Mouse (Mus musculus) heart, postnatal 0 days (tissue): ENCODE measurements around the gene Hist1h2ad. TPM values are rescaled to one million over a fixed set of nuclear protein-coding genes. Genes with fewer than 3 reads are reported as not detected.
A peak's percentile ranks its signal among the peaks of the same experiment; 100 is the strongest.

Experiments used
- ATAC-seq: fragments of 200-750 bp; cut with Nextera tagmentation; 2 replicates; pipeline ENCODE4 v1.8.0; 2017; ENCODE audit warnings: low read depth, moderate number of reproducible peaks, moderate library complexity; ENCODE audit not compliant: insufficient read depth
- DNase-seq: peaks from one replicate; pipeline ENCODE4 v3.0.0-alpha.2; 2016; ENCODE audit warnings: low spot score
- H3K27ac ChIP-seq: fragments of 300-500 bp; sonication (generic); 2 replicates; pipeline ENCODE4 v1.5.1; 2014; ENCODE audit warnings: low read depth, mild to moderate bottlenecking
- H3K27me3 ChIP-seq: fragments of 300-500 bp; sonication (generic); 2 replicates; pipeline ENCODE4 v1.6.1; 2014; ENCODE audit warnings: low read length, mixed read lengths; ENCODE audit not compliant: control insufficient read depth, insufficient read depth
- H3K36me3 ChIP-seq: fragments of 300-500 bp; sonication (generic); replicated peaks from 2 replicates; pipeline ENCODE4 v1.6.1; 2014; ENCODE audit warnings: low read length, mixed read lengths; ENCODE audit not compliant: control insufficient read depth, insufficient read depth
- H3K4me1 ChIP-seq: fragments of 300-500 bp; sonication (generic); 2 replicates; pipeline ENCODE4 v1.6.1; 2014; ENCODE audit warnings: antibody characterized with exemption; ENCODE audit not compliant: control insufficient read depth, insufficient read depth
- H3K4me2 ChIP-seq: fragments of 300-500 bp; sonication (generic); 2 replicates; pipeline ENCODE4 v1.6.1; 2014; ENCODE audit warnings: low read depth, mild to moderate bottlenecking, low read length, moderate library complexity
- H3K4me3 ChIP-seq: fragments of 300-500 bp; sonication (generic); 2 replicates; pipeline ENCODE4 v1.5.1; 2014; ENCODE audit warnings: low read depth, low read length
- H3K9ac ChIP-seq: fragments of 300-500 bp; sonication (generic); replicated peaks from 2 replicates; pipeline ENCODE4 v1.6.1; 2014; ENCODE audit warnings: low read depth, low read length, mixed read lengths
- H3K9me3 ChIP-seq: fragments of 300-500 bp; sonication (generic); replicated peaks from 2 replicates; pipeline ENCODE4 v1.6.1; 2016; ENCODE audit warnings: low read length; ENCODE audit not compliant: control insufficient read depth
- CTCF ChIP-seq: IDR thresholded peaks from 2 replicates; pipeline ENCODE4 v1.5.1; 2016; ENCODE audit warnings: antibody characterized with exemption, control low read depth, low read depth
- EP300 ChIP-seq: IDR thresholded peaks from 2 replicates; pipeline ENCODE4 v1.6.1; 2016; ENCODE audit warnings: antibody characterized with exemption, low read depth
- WGBS: fragments of 180-500 bp; shearing (Covaris S2); extraction: QIAGEN DNeasy Blood & Tissue Kit; methylation state at CpG from one replicate; pipeline ENCODE4 v1.1.7; 2014; 5-methylcytosine and 5-hydroxymethylcytosine counted together
- polyA plus RNA-seq: library from polyadenylated mRNA; unstranded; fragments of >200 nt; fragmentation: Nextera tagmentation; extraction: Ambion mirVana; gene quantifications from 2 replicates; pipeline ENCODE4 v1.2.1, GENCODE M21; 2015
- total RNA-seq: library from RNA; depleted of rRNA; stranded (reverse); fragments of >200 nt; gene quantifications from 2 replicates; pipeline ENCODE4 v1.2.3, GENCODE M21; 2014; ENCODE audit warnings: low replicate concordance

The Hist1h2ad gene
- total and polyA plus RNA-seq, 2 experiments from 2014 or later, result 0.27 to 568 TPM

- H3K4me2 ChIP-seq, result peak within 1 kb of the TSS; percentile 57
- peak within 1 kb of the TSS; percentile 63 for H3K27ac ChIP-seq
- no peaks in the 10 kb centered on the region for H3K9me3 ChIP-seq
- ATAC-seq, result peak; percentile 84
- no peak for TF ChIP-seq CTCF
- TF ChIP-seq EP300, result peak; percentile 96
- no peaks in the 10 kb centered on the region for H3K36me3 ChIP-seq
- H3K4me1 ChIP-seq, result peaks cover 22% of the 10 kb centered on the region; the same call in 1 of the 2 replicates
- peak; percentile 94 for DNase-seq
- H3K9ac ChIP-seq, result peak within 1 kb of the TSS; percentile 32; the same call in 1 of the 2 replicates
- peak within 1 kb of the TSS; percentile 35 for H3K4me3 ChIP-seq
- under 1% methylated on average over 43 of the region's 43 CpGs for WGBS
- no peaks in the 10 kb centered on the region for H3K27me3 ChIP-seq
These were observed 7.4 kb downstream of the Hist1h2ad start, which contains the start of gene Hist1h4d for GRCm38 (mm10) chr13:23581408-23582218. TSS of gene Hist1h4d (plus strand) at chr13:23581598.

GRCm38 (mm10) chr13:23582219-23583056 is 8.3 kb downstream of the Hist1h2ad start:
- ATAC-seq (no peak), DNase-seq (no peak)
- peak overlapping the region; percentile 35 for H3K4me3 ChIP-seq
- H3K4me2 ChIP-seq, result peak overlapping the region; percentile 57
- no peaks in the 10 kb centered on the region for H3K36me3 ChIP-seq
- no peaks in the 10 kb centered on the region for H3K27me3 ChIP-seq
- H3K9me3 ChIP-seq, result no peaks in the 10 kb centered on the region
- peaks cover 24% of the 10 kb centered on the region; the same call in 1 of the 2 replicates for H3K4me1 ChIP-seq
- TF ChIP-seq EP300 (no peak), CTCF (no peak)
- peak overlapping the region; percentile 63 for H3K27ac ChIP-seq
- peak overlapping the region; percentile 32; the same call in 1 of the 2 replicates for H3K9ac ChIP-seq
- WGBS, result 29% methylated on average over 6 of the region's 6 CpGs

DNA sequence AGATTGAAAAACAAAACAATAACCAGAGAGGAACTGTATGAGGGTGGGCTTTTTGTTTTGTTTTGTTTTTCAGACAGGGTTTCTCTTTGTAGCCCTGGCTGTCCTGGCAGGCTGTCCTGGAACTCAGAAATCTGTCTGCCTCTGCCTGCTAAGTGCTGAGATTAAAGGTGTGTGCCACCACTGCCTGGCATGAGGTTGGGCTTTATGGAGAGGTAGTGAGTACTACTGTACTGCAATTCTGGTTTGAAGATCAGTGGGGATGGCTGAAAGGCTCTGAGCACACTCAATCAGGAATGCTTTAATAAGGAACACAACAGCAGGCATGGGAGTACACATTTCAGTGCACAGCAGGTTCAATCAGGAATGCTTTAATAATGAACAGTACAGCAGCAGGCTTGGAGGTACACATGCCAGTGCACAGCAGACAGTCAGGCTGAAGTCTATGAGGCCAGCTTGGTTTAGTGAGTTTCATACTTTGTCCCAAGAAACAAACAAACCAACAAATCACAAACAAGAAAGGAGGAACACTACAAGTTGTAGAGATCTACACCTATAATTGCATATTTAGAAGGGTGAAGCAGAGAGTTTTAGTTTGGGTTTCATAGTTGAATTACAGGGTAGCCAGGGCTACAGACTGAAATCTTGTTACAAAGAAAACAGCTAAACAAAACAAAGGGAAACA is 9.3 kb downstream of the Hist1h2ad start:
- H3K4me1 ChIP-seq, result peaks cover 24% of the 10 kb centered on the region; the same call in 1 of the 2 replicates
- no peaks in the 10 kb centered on the region for H3K36me3 ChIP-seq
- H3K4me2 ChIP-seq, result no peak overlapping the region
- no peak for DNase-seq
- H3K27me3 ChIP-seq, result no peaks in the 10 kb centered on the region
- H3K4me3 ChIP-seq, result no peak overlapping the region
- no peak overlapping the region for H3K9ac ChIP-seq
- ATAC-seq, result no peak
- H3K9me3 ChIP-seq, result no peaks in the 10 kb centered on the region
- TF ChIP-seq EP300, result no peak
- no peak for TF ChIP-seq CTCF
- H3K27ac ChIP-seq, result peak overlapping the region; percentile 28; the same call in 1 of the 2 replicates

DNA sequence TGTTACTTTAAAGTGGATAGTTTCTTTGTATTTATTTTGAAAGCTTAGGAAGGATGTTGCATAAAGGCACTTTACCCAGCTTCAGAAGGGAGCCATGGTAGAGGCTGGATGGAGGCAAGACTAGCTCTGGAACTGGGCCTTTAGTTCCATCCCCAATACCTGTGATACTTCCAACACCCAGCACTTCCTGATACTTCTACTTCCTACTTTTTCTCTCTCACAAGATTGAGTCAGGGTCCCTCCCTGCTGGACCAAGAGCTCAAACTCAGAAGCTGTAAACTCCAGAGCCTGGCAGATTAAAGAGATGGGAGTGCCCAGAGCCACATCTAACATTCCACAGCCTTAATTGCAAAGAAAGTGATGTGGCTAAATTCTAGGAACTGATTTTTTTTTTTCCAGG is 10.2 kb downstream of the Hist1h2ad start:
- ATAC-seq (no peak), DNase-seq (peak; percentile 10)
- H3K4me1 ChIP-seq, result peaks cover 24% of the 10 kb centered on the region; the same call in 1 of the 2 replicates
- H3K4me3 ChIP-seq, result peak overlapping the region; percentile 62
- TF ChIP-seq EP300 (no peak), CTCF (no peak)
- H3K9me3 ChIP-seq, result no peaks in the 10 kb centered on the region
- H3K4me2 ChIP-seq, result peak overlapping the region; percentile 74
- H3K9ac ChIP-seq, result peak overlapping the region; percentile 82
- no peaks in the 10 kb centered on the region for H3K36me3 ChIP-seq
- peak overlapping the region; percentile 99 for H3K27ac ChIP-seq
- no peaks in the 10 kb centered on the region for H3K27me3 ChIP-seq

- TF ChIP-seq EP300, result no peak
- TF ChIP-seq CTCF, result no peak
- Histone ChIP-seq H3K9ac (peak overlapping the region; percentile 82), H3K9me3 (no peaks in the 10 kb centered on the region), H3K27me3 (no peaks in the 10 kb centered on the region), H3K4me3 (peak overlapping the region; percentile 62), H3K4me1 (peaks cover 24% of the 10 kb centered on the region; the same call in 1 of the 2 replicates), H3K27ac (peak overlapping the region; percentile 99), H3K36me3 (no peaks in the 10 kb centered on the region), H3K4me2 (peak overlapping the region; percentile 74)
- ATAC-seq, result peak; percentile 31; the same call in 1 of the 2 replicates
- WGBS, result under 1% methylated on average over 21 of the region's 21 CpGs
- peak; percentile 74 for DNase-seq
These were observed 10.9 kb downstream of the Hist1h2ad start for GRCm38 (mm10) chr13:23585029-23585441.
